Mouse (Mus musculus): ENCODE measurements at regions not wholly inside any gene's neighbourhood (a gene's known extent, or its start where the extent isn't known, plus 50 kb on each side); places are given as distances from the start of the nearest gene placed in this dataset.
"Not testable (repeated sequence)": the region's sequence is repeated elsewhere in the genome, so short reads cannot be mapped to it uniquely, and the experiment has no call there.

DNA sequence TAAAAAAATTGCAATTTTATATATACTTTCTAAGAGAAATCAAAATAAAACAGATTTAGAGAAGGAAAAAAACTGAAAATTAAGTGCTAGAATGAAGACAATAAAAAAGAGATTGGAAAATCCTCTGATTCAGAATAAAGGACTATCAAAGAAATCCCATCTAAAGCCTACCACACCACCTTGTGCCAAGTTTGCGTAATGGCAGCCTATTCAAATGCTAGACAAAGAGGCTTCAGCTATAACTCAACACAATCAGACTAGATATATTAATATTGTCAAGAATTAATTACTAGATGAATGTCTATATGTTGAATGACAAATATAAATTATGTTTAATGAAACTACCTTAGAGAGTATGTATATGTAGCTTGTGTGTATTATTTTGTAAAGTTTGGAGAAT, 221.9 kb upstream of the Ascc3 start:
- ChIA-PET POLR2A (no interaction called here), CTCF (interaction anchor here in 2 of 4 experiments (0.6 to 0.8 kb wide), 2 partner anchors 60 to 462 kb away, joined by 4 to 8 read pairs; no protein-coding TSS in a partner anchor)

DNA sequence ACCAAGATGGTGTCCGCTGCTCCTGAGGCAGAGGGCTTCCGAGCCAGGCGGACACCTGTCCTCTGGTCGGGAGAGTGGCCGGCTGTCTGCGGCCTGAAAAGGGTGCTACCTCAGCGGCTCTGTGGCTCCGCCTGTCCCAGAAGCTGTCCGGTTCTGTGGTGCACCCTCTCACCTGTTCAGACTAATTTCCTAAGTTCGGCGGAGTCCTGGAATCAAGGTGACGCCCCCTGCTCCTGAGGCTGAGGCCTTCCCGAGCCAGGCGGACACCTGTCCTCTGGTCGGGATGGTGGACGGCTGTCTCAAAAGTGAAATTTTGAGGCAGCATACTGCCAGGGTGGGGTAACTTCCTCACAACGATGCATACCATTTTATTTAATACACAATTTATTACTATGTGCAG, 199.9 kb upstream of the Ascc3 start:
- CTCF ChIA-PET, POLR2A ChIA-PET: not testable (repeated sequence)
